Mouse (Mus musculus) left cerebral cortex, adult 8-10 months (tissue): ENCODE measurements around the gene Xrcc4. TPM values are rescaled to one million over a fixed set of nuclear protein-coding genes. Genes with fewer than 3 reads are reported as not detected.
"Not testable (repeated sequence)": the region's sequence is repeated elsewhere in the genome, so short reads cannot be mapped to it uniquely, and the experiment has no call there.

Experiments used
- DNase-seq, 2 experiments: peaks; one replicate each; pipeline ENCODE4 v3.0.0; 2022; ENCODE audit warnings: low spot score in 2 of 2
- total RNA-seq, 4 experiments: library from RNA; stranded (reverse); gene quantifications; 2 replicates each; pipeline ENCODE4 v1.2.4; 2022

Xrcc4 gene
- total RNA-seq, result 10 to 100 TPM; 14.2 to 19.4 (median 16.6) TPM

GRCm38 (mm10) chr13:90088962-90089824, at the start of gene Xrcc4, which contains the start of gene Tmem167:
Xrcc4 (minus strand) TSS chr13:90089608.
Tmem167 (plus strand) TSS chr13:90089123.
- peak; percentile 95 to 98 for DNase-seq

GRCm38 (mm10) chr13:90136156-90136910, 46.9 kb upstream of the Xrcc4 start:
- peak in 1 of 2 experiments; percentile 43 for DNase-seq

GRCm38 (mm10) chr13:90111681-90112080, 22.3 kb upstream of the Xrcc4 start:
- no peak for DNase-seq

- DNase-seq, result not testable (repeated sequence)
Observed at GRCm38 (mm10) chr13:90108746-90109145, 19.3 kb upstream of the Xrcc4 start.

- peak in 1 of 2 experiments; percentile 17 for DNase-seq
Observed at GRCm38 (mm10) chr13:90106139-90106538, 16.7 kb upstream of the Xrcc4 start.

GRCm38 (mm10) chr13:90101514-90101913, 12.1 kb upstream of the Xrcc4 start:
- no peak for DNase-seq

- no peak for DNase-seq
Observed at GRCm38 (mm10) chr13:90089825-90090183, 396 bp upstream of the Xrcc4 start.

GRCm38 (mm10) chr13:90061877-90062276, 27.5 kb downstream of the Xrcc4 start:
- no peak for DNase-seq

GRCm38 (mm10) chr13:90052408-90052807, 37.0 kb downstream of the Xrcc4 start:
- DNase-seq, result no peak

- DNase-seq, result no peak
Observed at GRCm38 (mm10) chr13:90051735-90052134, 37.7 kb downstream of the Xrcc4 start.

GRCm38 (mm10) chr13:90039613-90040012, 49.8 kb downstream of the Xrcc4 start:
- DNase-seq, result no peak

- DNase-seq, result no peak
Observed at GRCm38 (mm10) chr13:90032977-90033376, 56.4 kb downstream of the Xrcc4 start.

GRCm38 (mm10) chr13:90032523-90032922, 56.9 kb downstream of the Xrcc4 start:
- no peak for DNase-seq

- DNase-seq, result no peak
Observed at GRCm38 (mm10) chr13:90030911-90031310, 58.5 kb downstream of the Xrcc4 start.

GRCm38 (mm10) chr13:90012620-90013019, 76.8 kb downstream of the Xrcc4 start:
- DNase-seq, result no peak

- no peak for DNase-seq
Observed at GRCm38 (mm10) chr13:90012198-90012597, 77.2 kb downstream of the Xrcc4 start.

GRCm38 (mm10) chr13:90011129-90011528, 78.3 kb downstream of the Xrcc4 start:
- no peak for DNase-seq

GRCm38 (mm10) chr13:90009786-90010185, 79.6 kb downstream of the Xrcc4 start:
- no peak for DNase-seq

GRCm38 (mm10) chr13:90005561-90005960, 83.8 kb downstream of the Xrcc4 start:
- no peak for DNase-seq

GRCm38 (mm10) chr13:89997531-89997930, 91.9 kb downstream of the Xrcc4 start:
- DNase-seq, result no peak

GRCm38 (mm10) chr13:89986087-89986486, 103.3 kb downstream of the Xrcc4 start:
- no peak for DNase-seq

GRCm38 (mm10) chr13:89970940-89971339, 118.5 kb downstream of the Xrcc4 start:
- DNase-seq, result no peak
